Mouse (Mus musculus) heart, adult 2 months (tissue): ENCODE results near the gene LTO1. TPM values are rescaled to one million over a fixed set of nuclear protein-coding genes. Genes with fewer than 3 reads are reported as not detected.
A peak's percentile ranks its signal among the peaks of the same experiment; 100 is the strongest.

Experiments used
- DNase-seq, 2 experiments: peaks; one replicate each; pipeline ENCODE4 v3.0.0; 2021
- H3K27ac ChIP-seq: fragments of 200-600 bp; 2 replicates; pipeline ENCODE4 v1.8.1; 2022
- H3K27me3 ChIP-seq: fragments of 200-500 bp; 2 replicates; pipeline ENCODE4 v1.6.1; 2012; ENCODE audit warnings: mild to moderate bottlenecking, low read length, inconsistent platforms, mixed read lengths; ENCODE audit not compliant: control insufficient read depth, insufficient read depth
- H3K36me3 ChIP-seq: fragments of 200-500 bp; 2 replicates; pipeline ENCODE4 v1.6.1; 2012; ENCODE audit warnings: low read length, inconsistent platforms; ENCODE audit not compliant: control insufficient read depth, insufficient read depth
- H3K4me1 ChIP-seq: fragments of 200-500 bp; 2 replicates; pipeline ENCODE4 v1.6.1; 2011; ENCODE audit warnings: low read length; ENCODE audit not compliant: control insufficient read depth, insufficient read depth
- H3K4me3 ChIP-seq: fragments of 200-600 bp; 2 replicates; pipeline ENCODE4 v1.8.1; 2022
- H3K79me2 ChIP-seq: fragments of 200-500 bp; replicated peaks from 2 replicates; pipeline ENCODE4 v1.6.1; 2012; ENCODE audit warnings: mild to moderate bottlenecking, inconsistent platforms, low read length, moderate library complexity, mixed read lengths; ENCODE audit not compliant: control insufficient read depth, insufficient read depth
- H3K9ac ChIP-seq: fragments of 200-500 bp; 2 replicates; pipeline ENCODE4 v1.6.1; 2012; ENCODE audit warnings: low read depth, mild to moderate bottlenecking, control low read depth, inconsistent platforms, low read length, mixed read lengths
- CTCF ChIP-seq: fragments of 200-600 bp; IDR thresholded peaks from 2 replicates; pipeline ENCODE4 v1.8.1; 2022; ENCODE audit warnings: antibody characterized with exemption, mild to moderate bottlenecking, moderate library complexity
- EP300 ChIP-seq: fragments of 200-500 bp; IDR thresholded peaks from 2 replicates; pipeline ENCODE4 v1.6.1; 2011; ENCODE audit warnings: low read depth, low read length, control low read depth; ENCODE audit not compliant: insufficient read depth
- POLR2A ChIP-seq: fragments of 200-500 bp; IDR thresholded peaks from 2 replicates; pipeline ENCODE4 v1.6.1; 2011; ENCODE audit warnings: mild to moderate bottlenecking, low read depth, low read length, control low read depth; ENCODE audit not compliant: insufficient read depth
- WGBS: fragments of 180-500 bp; shearing (Covaris S2); methylation state at CpG from one replicate; pipeline ENCODE4 v1.1.7; 2018; 5-methylcytosine and 5-hydroxymethylcytosine counted together
- intact Hi-C: fragments of 180-260 bp; cut with DNase I; formaldehyde crosslinking; loops from one replicate; pipeline ENCODE4 v1.15.1; 2025
- polyA plus RNA-seq: library from polyadenylated mRNA; depleted of rRNA; stranded (reverse); fragments of >200 nt; gene quantifications from 2 replicates; pipeline ENCODE4 v1.2.3, GENCODE M21; 2012
- total RNA-seq, 2 experiments: library from RNA; stranded (reverse); gene quantifications; 2 replicates each; pipeline ENCODE4 v1.2.3; 2021

LTO1 gene
- total and polyA plus RNA-seq, 3 experiments: 12.1 to 13.1 (median 12.5) TPM

DNA sequence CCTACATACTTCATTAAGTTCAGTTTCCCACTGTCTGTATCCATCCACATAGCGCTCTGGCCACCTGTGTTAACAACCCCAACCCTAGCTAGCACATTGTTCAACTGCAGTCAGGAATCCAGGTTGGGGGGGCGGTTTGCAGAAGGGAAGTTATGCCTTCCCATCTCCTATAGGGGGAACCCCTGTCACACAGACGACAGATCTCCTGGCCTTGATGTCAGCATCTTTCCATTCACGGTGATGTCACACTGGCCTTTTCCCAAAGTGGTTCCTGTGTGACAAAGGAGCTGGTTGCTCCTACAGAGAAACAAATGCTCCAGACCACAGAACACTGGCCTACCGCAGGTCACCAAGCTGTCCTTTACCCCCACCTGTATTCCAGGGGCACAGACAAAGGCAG lies 20.7 kb downstream of the LTO1 start:
- Histone ChIP-seq H3K27me3 (no peaks in the 10 kb centered on the region), H3K9ac (no peak overlapping the region), H3K79me2 (no peaks in the 10 kb centered on the region), H3K4me1 (peaks cover 1% of the 10 kb centered on the region), H3K36me3 (no peaks in the 10 kb centered on the region), H3K4me3 (no peak overlapping the region), H3K27ac (no peak overlapping the region)
- peak; percentile 24 to 26 for DNase-seq
- WGBS: 35% methylated on average over 5 of the region's 5 CpGs
- intact Hi-C loops: loop anchor here (5.0 kb wide), 2 partner anchors 212 to 287 kb away; no protein-coding TSS in a partner anchor
- TF ChIP-seq POLR2A (no peak), EP300 (0 out of 2 replicates have a peak, but pooled peaks have one; percentile 59), CTCF (peak; percentile 65)

GRCm38 (mm10) chr7:144936311-144936880 lies 21.5 kb downstream of the LTO1 start:
- Histone ChIP-seq H3K79me2 (no peaks in the 10 kb centered on the region), H3K4me1 (peaks cover 1% of the 10 kb centered on the region), H3K4me3 (no peak overlapping the region), H3K9ac (no peak overlapping the region), H3K36me3 (no peaks in the 10 kb centered on the region), H3K27me3 (no peaks in the 10 kb centered on the region), H3K27ac (no peak overlapping the region)
- TF ChIP-seq CTCF (no peak), EP300 (no peak), POLR2A (no peak)
- no peak for DNase-seq
- intact Hi-C loops: loop anchor here (5.0 kb wide), 2 partner anchors 211 to 286 kb away; no protein-coding TSS in a partner anchor
- 72% methylated on average over 4 of the region's 4 CpGs for WGBS

- Histone ChIP-seq H3K27me3 (no peaks in the 10 kb centered on the region), H3K4me1 (peaks cover 1% of the 10 kb centered on the region), H3K4me3 (peak overlapping the region; percentile 76), H3K9ac (peak overlapping the region; percentile 51), H3K36me3 (no peaks in the 10 kb centered on the region), H3K79me2 (no peaks in the 10 kb centered on the region), H3K27ac (peak overlapping the region; percentile 76)
- intact Hi-C loops: loop anchor here (1.0 to 5.0 kb wide), 3 partner anchors 210 to 306 kb away; no protein-coding TSS in a partner anchor
- 1% methylated on average over 20 of the region's 20 CpGs for WGBS
- DNase-seq: peak; percentile 89 to 93
- TF ChIP-seq EP300: peak; percentile 97
- TF ChIP-seq CTCF: peak; percentile 99
- TF ChIP-seq POLR2A: peak; percentile 58
Measured at GRCm38 (mm10) chr7:144937490-144937889, 22.6 kb downstream of the LTO1 start.

DNA sequence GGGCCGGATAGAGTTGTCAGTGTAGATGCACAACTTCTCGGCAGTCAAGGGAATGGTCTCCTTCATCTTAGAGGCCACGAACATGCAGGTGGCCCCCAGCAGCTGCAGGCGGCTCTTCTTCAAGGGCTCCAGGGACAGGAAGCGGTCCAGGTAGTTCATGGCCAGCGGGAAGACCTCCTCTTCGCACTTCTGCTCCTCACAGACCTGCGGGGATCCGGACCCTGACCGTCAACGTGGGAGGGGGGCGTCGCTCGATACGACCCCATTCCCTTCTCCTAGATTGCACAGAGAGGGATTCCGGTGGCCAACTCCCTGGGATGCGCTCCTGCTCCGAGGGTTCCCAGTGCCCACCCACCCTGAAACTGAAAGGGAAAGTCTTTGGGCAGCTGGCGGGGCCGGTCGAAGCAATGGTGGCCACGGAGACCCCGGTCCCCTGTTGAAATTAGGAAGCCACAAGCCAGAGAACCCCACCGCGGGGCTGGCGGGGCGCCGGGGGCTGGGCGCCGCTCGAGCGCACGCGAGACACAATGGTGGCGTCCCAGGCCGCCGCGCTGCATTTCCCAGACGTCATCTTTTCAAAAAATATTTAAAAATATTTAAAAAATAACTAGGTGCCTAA lies 23.1 kb downstream of the LTO1 start:
- DNase-seq: no peak
- 2% methylated on average over 39 of the region's 39 CpGs for WGBS
- peak overlapping the region; percentile 76 for H3K4me3 ChIP-seq
- H3K36me3 ChIP-seq: no peaks in the 10 kb centered on the region
- no peaks in the 10 kb centered on the region for H3K27me3 ChIP-seq
- TF ChIP-seq EP300 (no peak), POLR2A (no peak), CTCF (no peak)
- no peaks in the 10 kb centered on the region for H3K79me2 ChIP-seq
- peak overlapping the region; percentile 51 for H3K9ac ChIP-seq
- peaks cover 4% of the 10 kb centered on the region for H3K4me1 ChIP-seq
- peak overlapping the region; percentile 76 for H3K27ac ChIP-seq
- intact Hi-C loops: loop anchor here (1.0 to 5.0 kb wide), 5 partner anchors 161 to 305 kb away; no protein-coding TSS in a partner anchor

GRCm38 (mm10) chr7:144938661-144939343 lies 23.9 kb downstream of the LTO1 start:
- peak overlapping the region; percentile 85 for H3K9ac ChIP-seq
- 1% methylated on average over 32 of the region's 32 CpGs for WGBS
- TF ChIP-seq CTCF: no peak
- TF ChIP-seq POLR2A: no peak
- TF ChIP-seq EP300: no peak
- no peaks in the 10 kb centered on the region for H3K79me2 ChIP-seq
- H3K27ac ChIP-seq: peak overlapping the region; percentile 76
- intact Hi-C loops: loop anchor here (1.0 to 5.0 kb wide), 5 partner anchors 160 to 283 kb away; no protein-coding TSS in a partner anchor
- peaks cover 5% of the 10 kb centered on the region for H3K4me1 ChIP-seq
- H3K4me3 ChIP-seq: peak overlapping the region; percentile 76
- no peaks in the 10 kb centered on the region for H3K36me3 ChIP-seq
- H3K27me3 ChIP-seq: no peaks in the 10 kb centered on the region
- DNase-seq: peak; percentile 33 to 62
